Mouse (Mus musculus): ENCODE data around the gene 2610301B20Rik.
A peak's percentile ranks its signal among the peaks of the same experiment; 100 is the strongest.
"Not testable (repeated sequence)": the region's sequence is repeated elsewhere in the genome, so short reads cannot be mapped to it uniquely, and the experiment has no call there.

Gene 2610301B20Rik

DNA sequence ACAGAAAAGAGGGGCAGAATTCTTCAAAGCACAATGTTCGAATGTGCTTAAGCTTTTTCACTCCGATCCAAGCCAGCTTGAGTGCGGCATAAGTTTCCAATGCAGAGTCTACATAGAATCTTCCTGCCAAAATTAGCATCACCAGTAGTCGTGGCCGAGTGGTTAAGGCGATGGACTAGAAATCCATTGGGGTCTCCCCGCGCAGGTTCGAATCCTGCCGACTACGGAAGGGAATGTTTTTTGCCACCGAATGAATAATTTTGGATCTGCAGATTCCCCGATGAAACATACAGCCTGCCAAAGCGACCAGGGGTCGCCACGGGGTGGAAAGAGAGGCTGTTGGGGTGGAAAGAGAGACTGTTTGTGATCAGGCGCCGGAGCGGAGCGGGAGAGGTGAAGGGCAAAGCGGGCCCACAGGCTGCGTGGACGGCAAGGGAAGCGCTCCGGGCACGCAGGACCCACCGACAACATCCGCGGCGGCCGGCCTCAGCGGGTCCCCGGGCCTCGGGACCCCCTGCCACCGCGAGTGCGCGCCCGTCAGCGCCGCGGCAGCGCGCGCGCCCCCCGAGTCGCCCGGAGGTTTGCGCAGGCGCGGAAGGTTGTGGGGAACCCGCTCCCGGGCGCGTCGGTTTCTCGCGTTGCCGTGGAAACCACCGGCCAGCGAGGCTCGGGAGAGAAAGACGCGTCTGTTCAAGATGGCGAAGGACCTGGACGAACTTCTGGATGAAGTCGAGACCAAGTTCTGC is at the start of gene 2610301B20Rik:
Gene 2610301B20Rik, plus strand, starts transcription at position 579 of the 746 bp plus-strand sequence.
- peak; percentile 86 for DNase-seq (ENCODE audit: low spot score)

DNA sequence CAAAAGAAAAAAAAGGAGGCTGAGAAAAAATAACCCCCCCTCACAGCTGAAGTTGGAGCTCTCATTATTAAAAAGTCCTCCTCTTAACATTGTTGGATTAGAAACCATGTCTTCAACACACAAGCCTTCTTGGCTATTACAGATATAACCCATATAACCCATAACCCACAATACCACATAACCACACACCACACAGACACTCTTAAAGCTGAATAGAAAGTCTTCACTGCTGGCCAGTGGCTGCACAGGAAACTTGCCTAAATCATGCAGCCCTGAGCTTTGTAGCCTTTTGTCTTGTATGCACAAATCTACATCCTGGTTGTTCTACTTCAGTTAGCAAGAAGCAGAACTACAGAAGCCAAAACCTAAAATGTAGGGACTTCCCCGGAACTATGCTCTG is 41.0 kb upstream of the 2610301B20Rik start:
- no peak for DNase-seq (ENCODE audit: low spot score)

GRCm38 (mm10) chr4:10835252-10836051 is 38.8 kb upstream of the 2610301B20Rik start:
- DNase-seq (ENCODE audit: low spot score): no peak

DNA sequence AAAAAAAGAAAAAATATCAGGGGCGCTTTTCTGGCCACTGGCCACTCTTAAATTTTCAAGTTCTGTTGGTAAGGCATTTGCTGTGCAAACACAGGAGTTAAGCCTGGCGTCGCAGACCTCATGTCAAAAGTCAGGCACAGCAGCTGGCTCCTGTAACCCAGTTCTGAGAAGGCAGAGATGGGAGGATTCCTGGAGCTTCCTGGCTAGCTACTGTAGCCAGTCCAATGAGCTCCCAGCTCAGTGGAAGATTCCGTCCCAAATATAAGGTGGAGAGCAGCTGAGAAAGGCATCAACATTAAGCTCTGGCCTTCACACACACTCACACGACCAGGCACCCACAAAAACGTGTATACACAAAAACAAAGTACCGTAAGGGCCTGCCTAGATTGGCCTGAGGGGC is 28.4 kb upstream of the 2610301B20Rik start:
- no peak for DNase-seq (ENCODE audit: low spot score)

DNA sequence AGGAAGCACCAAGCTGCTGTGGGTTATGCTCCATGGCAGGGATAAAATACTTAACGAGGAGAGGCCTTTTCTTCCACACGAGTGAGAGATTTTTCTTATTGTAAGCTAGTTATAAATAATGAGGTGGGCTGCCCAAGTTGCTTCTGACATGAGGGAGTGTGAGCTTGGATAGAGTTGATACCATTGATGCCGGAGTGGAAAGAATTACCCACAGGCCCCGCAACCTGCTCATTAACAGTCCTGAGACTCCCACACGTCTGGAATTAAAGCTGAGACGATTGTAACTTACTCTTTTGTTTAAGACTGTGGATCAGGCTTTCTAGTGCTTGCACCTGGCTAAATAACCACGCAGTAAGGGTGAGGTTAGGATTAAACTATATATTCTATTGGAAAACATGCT is 24.5 kb upstream of the 2610301B20Rik start:
- no peak for DNase-seq (ENCODE audit: low spot score)

GRCm38 (mm10) chr4:10851013-10851412 is 23.3 kb upstream of the 2610301B20Rik start:
- no peak for DNase-seq (ENCODE audit: low spot score)

DNA sequence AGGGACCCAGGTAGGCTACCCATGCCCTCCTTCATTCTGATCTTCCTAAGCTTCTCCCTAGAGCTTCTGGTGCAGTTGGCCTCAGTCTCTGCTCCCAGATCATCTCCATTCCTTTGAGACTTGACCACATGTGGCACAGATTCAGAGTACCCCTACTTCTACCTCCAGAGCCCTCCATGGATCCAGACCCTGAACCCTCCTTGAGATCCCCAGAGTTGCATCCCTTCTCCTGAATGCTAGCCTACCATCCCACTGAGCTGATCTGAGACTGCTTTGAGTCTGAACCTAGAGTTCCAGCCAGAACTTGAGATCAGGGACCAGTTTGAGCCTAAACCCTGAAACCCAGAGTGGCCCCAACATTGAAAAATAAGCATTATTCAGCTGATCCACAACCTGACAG is 15.1 kb upstream of the 2610301B20Rik start:
- no peak for DNase-seq (ENCODE audit: low spot score)

DNA sequence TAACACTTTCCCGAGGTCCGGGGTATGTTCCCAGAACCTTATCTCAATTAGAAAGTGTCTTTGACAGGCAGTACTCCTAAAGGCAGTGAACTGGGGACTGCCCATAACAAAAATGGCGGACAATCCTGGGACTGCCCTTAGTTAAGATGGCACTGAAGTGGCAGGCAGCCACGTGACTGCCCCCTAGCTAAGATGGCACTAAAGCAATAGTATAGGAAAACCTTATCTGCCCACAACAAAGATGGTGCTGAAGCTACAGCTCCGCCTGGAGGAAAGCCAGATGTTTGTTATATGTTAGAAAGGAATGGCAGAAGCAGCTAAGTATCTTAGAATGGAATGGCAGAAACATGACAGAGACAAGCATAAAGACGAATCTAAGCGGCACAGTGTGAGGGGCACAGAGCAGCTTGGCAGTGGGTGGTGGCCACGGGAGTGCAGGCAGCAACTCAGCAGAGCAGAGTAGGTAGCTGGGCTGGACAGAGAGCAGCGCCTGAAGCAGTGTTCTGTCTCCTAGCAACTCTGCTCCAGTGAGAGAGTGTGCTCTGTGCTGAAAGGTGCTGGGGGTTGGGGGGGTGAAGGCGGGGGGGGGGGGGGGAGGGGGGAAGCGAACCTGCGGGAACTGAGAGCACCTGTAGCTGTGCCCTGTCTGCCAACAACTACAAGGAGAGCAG is 14.3 kb upstream of the 2610301B20Rik start:
- no peak for DNase-seq (ENCODE audit: low spot score)

DNA sequence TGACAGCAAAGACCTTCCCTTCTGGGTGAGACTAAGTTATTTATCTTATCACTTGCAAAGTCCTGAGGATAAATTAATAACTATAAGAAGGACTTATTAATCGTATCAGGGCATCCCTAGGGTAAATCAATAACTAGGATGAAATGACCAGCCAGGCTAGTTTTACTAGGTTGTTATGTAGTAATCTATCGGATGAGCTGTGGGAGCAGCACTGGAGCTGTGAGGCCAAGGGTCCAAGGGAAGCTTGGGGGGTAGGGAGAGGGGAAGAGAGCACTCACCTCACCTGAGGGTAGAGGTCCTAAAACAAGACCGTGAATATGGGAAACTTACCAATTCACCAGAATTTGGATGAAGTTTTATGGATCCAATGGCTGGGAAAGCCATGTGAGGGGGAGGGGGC is 13.5 kb upstream of the 2610301B20Rik start:
- no peak for DNase-seq (ENCODE audit: low spot score)

GRCm38 (mm10) chr4:10862882-10863281 is 11.4 kb upstream of the 2610301B20Rik start:
- DNase-seq (ENCODE audit: low spot score): not testable (repeated sequence)

- no peak for DNase-seq (ENCODE audit: low spot score)
Measured at GRCm38 (mm10) chr4:10872231-10872630, 2.1 kb upstream of the 2610301B20Rik start.

DNA sequence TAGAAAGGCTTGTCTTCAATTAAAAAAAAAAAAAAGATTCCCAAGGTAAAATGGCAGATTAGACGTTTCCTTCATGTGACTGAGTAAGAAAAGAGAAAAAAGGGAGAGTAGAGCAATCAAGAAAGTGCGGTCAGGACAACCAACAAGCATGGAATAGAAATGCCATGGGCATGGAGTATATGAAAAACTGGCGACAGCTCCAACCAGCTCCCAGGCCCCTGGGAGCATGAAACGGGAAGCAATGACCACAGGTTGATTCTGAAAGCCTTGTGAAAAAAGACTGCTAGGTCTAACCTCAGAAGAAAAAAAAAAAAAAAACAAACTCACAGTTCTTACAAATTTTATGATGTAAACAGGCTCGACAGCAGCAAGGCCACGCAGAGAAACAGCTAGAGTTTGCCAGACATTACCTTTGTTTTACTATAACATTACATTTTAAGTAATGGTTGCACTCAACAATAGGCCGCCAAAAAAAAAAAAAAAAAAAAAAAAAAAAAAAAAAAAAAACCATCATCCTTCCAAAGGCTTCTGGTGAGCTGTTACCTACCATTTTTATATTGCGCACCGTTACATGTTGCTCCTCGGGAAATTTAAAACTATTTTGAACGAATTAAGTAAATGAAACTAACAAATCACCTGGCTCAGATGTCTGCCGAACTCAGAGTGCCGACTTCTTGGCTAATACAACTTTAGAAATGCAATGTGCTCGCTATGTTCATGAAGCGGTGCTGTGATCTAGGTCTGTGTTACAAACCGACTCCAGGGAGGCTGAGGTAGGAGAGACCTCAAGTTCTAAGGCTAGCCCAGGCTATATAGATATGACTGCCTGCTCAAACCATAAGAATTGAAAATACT is 1.4 kb upstream of the 2610301B20Rik start:
- no peak for DNase-seq (ENCODE audit: low spot score)

- DNase-seq (ENCODE audit: low spot score): no peak
Measured at GRCm38 (mm10) chr4:10873549-10873919, 764 bp upstream of the 2610301B20Rik start.

- DNase-seq (ENCODE audit: low spot score): peak; percentile 27
Measured at GRCm38 (mm10) chr4:10874718-10875121, 422 bp downstream of the 2610301B20Rik start.

GRCm38 (mm10) chr4:10875407-10875806 is 1.1 kb downstream of the 2610301B20Rik start:
- no peak for DNase-seq (ENCODE audit: low spot score)

DNA sequence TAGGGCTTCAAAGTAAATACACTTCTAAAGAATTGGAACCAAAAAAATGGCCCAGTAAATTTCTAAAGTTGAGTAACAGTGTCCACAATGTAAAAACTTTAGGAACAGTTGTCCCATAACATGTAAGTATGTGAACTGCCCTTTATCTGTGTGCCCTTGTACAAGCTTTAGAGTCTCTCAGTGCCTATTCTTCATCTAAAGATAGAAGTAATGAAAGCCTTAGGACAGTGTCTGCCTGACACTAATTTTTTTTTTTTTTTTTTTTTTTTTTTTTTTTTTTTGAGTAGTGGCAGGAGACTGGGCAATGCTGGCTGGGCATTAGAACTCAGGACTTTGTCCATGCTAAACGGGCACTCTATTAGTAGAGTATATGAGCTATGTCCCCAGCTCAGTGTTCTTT is 2.8 kb downstream of the 2610301B20Rik start:
- DNase-seq (ENCODE audit: low spot score): no peak

DNA sequence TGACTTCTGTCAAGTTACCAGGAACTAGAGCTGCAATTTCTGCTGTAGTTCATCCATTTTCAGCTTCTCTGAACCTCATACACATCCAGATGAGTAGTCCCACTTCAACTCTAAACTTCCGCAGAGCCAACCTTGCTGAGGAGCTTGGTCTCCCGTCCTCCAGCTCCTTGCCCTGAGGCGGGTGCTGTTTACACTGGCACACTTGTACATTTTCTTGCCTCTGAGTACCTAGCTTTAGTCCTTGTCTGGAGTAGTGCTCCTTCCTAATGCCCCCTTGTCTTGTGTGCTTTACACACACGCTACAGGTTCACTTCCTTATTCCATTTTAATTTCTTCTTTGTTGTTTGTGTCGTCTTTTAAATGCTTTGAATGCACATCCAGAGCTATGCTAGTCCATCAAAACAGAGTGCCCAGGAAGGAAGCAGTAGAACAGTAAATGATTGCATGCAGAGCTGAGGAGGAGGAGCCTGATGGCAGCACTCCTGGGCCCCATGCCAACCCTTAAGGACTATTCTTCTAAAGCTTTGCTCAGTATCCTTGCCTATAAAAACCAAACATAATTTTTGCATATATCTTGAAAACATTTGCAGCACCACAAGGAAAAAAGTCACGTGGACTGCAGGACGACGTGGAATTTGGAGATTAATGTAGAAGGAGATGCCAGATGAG is 9.6 kb downstream of the 2610301B20Rik start:
- no peak for DNase-seq (ENCODE audit: low spot score)

DNA sequence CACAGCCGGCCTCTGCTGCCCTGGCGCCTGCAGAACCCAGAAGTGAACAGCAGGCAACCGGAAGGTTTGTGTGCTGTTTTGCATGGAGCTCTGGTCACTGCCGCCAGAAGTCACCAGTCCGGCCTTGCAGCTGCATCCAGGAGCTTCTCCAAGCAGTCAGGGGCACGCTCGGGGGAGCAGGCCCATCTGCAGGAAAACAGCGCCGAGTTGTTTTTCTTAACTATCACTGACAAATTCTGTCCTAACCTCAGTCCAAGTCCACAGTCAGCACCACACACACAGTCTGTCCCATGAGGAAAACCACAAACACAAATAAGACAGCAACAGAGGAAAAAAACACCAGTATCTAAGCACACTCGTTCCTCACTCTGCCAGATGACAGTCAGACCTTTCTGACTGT is 14.5 kb downstream of the 2610301B20Rik start:
- no peak for DNase-seq (ENCODE audit: low spot score)

GRCm38 (mm10) chr4:10896262-10896661 is 22.0 kb downstream of the 2610301B20Rik start:
- DNase-seq (ENCODE audit: low spot score): no peak

GRCm38 (mm10) chr4:10896859-10897258 is 22.6 kb downstream of the 2610301B20Rik start:
- no peak for DNase-seq (ENCODE audit: low spot score)

DNA sequence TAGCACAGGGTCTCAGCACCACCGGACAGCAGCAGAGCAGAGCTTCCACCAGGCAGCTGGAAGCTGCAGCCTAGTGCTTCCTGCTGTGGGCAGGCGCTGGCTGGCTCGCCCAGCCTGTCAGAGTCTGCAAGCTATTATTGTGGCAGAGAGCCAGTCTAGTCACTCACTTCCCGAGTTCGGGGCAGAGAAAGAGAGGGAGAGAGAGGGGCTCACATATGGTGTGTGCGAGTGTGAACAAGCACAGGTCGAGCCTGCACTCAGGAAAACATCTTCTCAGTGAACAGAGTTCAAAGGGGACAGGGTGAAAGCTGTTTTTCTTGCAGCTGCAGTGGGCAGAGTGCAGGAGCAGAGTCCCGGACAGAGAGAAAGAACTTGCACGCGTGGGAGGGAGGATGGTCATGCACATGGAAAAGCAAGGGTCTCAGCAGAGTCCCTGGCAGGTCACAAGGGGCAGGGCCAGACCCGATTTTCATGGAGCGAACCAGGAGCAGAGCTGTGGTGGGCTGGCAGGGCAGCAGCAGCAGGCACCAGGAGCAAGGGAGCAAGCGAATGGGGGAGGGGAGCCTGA is 31.0 kb downstream of the 2610301B20Rik start:
- no peak for DNase-seq (ENCODE audit: low spot score)

All from ovary, adult 18-20 months (tissue).